Mouse (Mus musculus) spleen, adult 2 months (tissue): ENCODE results near the gene Mdh1b.

Experiments used
- CTCF ChIP-seq: fragments of 200-500 bp; IDR thresholded peaks from 2 replicates; pipeline ENCODE4 v1.5.1; 2011; ENCODE audit warnings: mild to moderate bottlenecking, inconsistent platforms; ENCODE audit not compliant: insufficient read depth, insufficient read length, insufficient replicate concordance; ENCODE audit errors: extremely low read depth
- POLR2A ChIP-seq: fragments of 200-500 bp; IDR thresholded peaks from 2 replicates; pipeline ENCODE4 v1.6.1; 2011; ENCODE audit warnings: low read depth, low read length, inconsistent platforms

GRCm38 (mm10) chr1:63730240-63730771, at the start of gene Mdh1b, which contains the start of gene Fastkd2:
- TF ChIP-seq CTCF (no peak), POLR2A (no peak)
